Mouse (Mus musculus): ENCODE results near the gene Olfr683.
"Not testable (repeated sequence)": the region's sequence is repeated elsewhere in the genome, so short reads cannot be mapped to it uniquely, and the experiment has no call there.

Olfr683 gene

GRCm38 (mm10) chr7:105146912-105147311 is at the start of gene Olfr683:
TSS of gene Olfr683 (minus strand) at chr7:105147012.
- no peak for DNase-seq (ENCODE audit: low spot score in 2 of 2)

- DNase-seq (ENCODE audit: low spot score in 2 of 2) = no peak
These were observed 39.1 kb upstream of the Olfr683 start, which contains the start of gene Olfr685 for GRCm38 (mm10) chr7:105185912-105186311. TSS of gene Olfr685 (minus strand) at chr7:105186012.

- no peak for DNase-seq (ENCODE audit: low spot score in 2 of 2)
These were observed 24.0 kb upstream of the Olfr683 start for GRCm38 (mm10) chr7:105170773-105171172.

GRCm38 (mm10) chr7:105163553-105163952 is 16.7 kb upstream of the Olfr683 start, which contains the start of gene Olfr684:
TSS of gene Olfr684 (minus strand) at chr7:105163653.
- DNase-seq (ENCODE audit: low spot score in 2 of 2) = no peak

GRCm38 (mm10) chr7:105141275-105141674 is 5.5 kb downstream of the Olfr683 start:
- DNase-seq (ENCODE audit: low spot score in 2 of 2) = no peak

GRCm38 (mm10) chr7:105116536-105116935 is 30.3 kb downstream of the Olfr683 start, which contains the start of gene Olfr681:
TSS of gene Olfr681 (plus strand) at chr7:105116836.
- no peak for DNase-seq (ENCODE audit: low spot score in 2 of 2)

- not testable (repeated sequence) for DNase-seq (ENCODE audit: low spot score in 2 of 2)
These were observed 54.1 kb downstream of the Olfr683 start, which contains the start of gene Olfr680-ps1 for GRCm38 (mm10) chr7:105092717-105093116. TSS of gene Olfr680-ps1 (minus strand) at chr7:105092817.
